Mouse (Mus musculus) stomach, embryonic 14.5 days (tissue): ENCODE data around the gene Ube2d1. TPM values are rescaled to one million over a fixed set of nuclear protein-coding genes. Genes with fewer than 3 reads are reported as not detected.
A peak's percentile ranks its signal among the peaks of the same experiment; 100 is the strongest.

ENCODE experiments used
- ATAC-seq: fragments of 200-750 bp; cut with Nextera tagmentation; 2 replicates; pipeline ENCODE4 v1.8.0; 2017; ENCODE audit warnings: low read depth, moderate TSS enrichment; ENCODE audit not compliant: insufficient number of reproducible peaks, insufficient read depth, low FRiP score
- H3K27ac ChIP-seq: fragments of 300-500 bp; sonication (generic); 2 replicates; pipeline ENCODE4 v1.5.1; 2014; ENCODE audit warnings: mild to moderate bottlenecking, low read length, moderate library complexity, mixed read lengths
- H3K27me3 ChIP-seq: fragments of 300-500 bp; sonication (generic); 2 replicates; pipeline ENCODE4 v1.6.1; 2014; ENCODE audit warnings: low read length, control low read depth, mixed read lengths; ENCODE audit not compliant: control insufficient read depth, insufficient read depth
- H3K36me3 ChIP-seq: fragments of 300-500 bp; sonication (generic); 2 replicates; pipeline ENCODE4 v1.6.1; 2014; ENCODE audit warnings: mild to moderate bottlenecking, control low read depth, low read length, moderate library complexity, mixed read lengths; ENCODE audit not compliant: control insufficient read depth, insufficient read depth
- H3K4me1 ChIP-seq: fragments of 300-500 bp; sonication (generic); 2 replicates; pipeline ENCODE4 v1.6.1; 2014; ENCODE audit warnings: low read length, control low read depth, mixed read lengths; ENCODE audit not compliant: control insufficient read depth, insufficient read depth
- H3K4me2 ChIP-seq: fragments of 300-500 bp; sonication (generic); replicated peaks from 2 replicates; pipeline ENCODE4 v1.6.1; 2014; ENCODE audit warnings: low read depth, low read length, control low read depth
- H3K4me3 ChIP-seq: fragments of 300-500 bp; sonication (generic); 2 replicates; pipeline ENCODE4 v1.5.1; 2014; ENCODE audit warnings: low read depth, low read length, control low read depth
- H3K9ac ChIP-seq: fragments of 300-500 bp; sonication (generic); replicated peaks from 2 replicates; pipeline ENCODE4 v1.6.1; 2014; ENCODE audit warnings: low read depth, mild to moderate bottlenecking, control low read depth, low read length, moderate library complexity, mixed read lengths
- H3K9me3 ChIP-seq: fragments of 300-500 bp; sonication (generic); 2 replicates; pipeline ENCODE4 v1.6.1; 2016; ENCODE audit warnings: low read depth, low read length, control low read depth; ENCODE audit not compliant: control insufficient read depth
- WGBS: fragments of 180-500 bp; shearing (Covaris S2); extraction: QIAGEN DNeasy Blood & Tissue Kit; methylation state at CpG from one replicate; pipeline ENCODE4 v1.1.7; 2014; 5-methylcytosine and 5-hydroxymethylcytosine counted together
- polyA plus RNA-seq: library from polyadenylated mRNA; unstranded; fragments of >200 nt; fragmentation: Nextera tagmentation; extraction: Ambion mirVana; gene quantifications from 2 replicates; pipeline ENCODE4 v1.2.1, GENCODE M21; 2014

Gene Ube2d1
- polyA plus RNA-seq, 1 experiment from 2014 or later: 76.0 TPM

DNA sequence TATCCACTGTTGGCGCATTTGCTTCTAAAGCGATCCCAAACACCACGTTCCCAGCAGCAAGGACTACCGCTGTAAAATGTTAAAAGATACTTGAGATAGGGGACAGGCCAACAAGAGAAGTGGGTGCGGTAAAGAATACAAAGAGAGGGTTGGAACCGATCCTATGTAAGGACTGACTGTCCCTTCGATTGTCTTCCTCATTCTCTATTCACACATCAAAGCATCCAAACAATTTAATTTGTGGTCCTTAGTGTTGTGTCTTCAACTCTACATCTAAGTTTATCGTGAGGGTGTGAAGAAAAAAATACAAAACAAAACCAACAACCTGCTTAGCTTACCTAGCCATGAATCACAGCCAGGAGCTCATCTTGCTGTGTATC lies 941 bp downstream of the Ube2d1 start:
- Histone ChIP-seq H3K4me1 (0 out of 2 replicates have a peak, but pooled peaks cover 7% of the 10 kb centered on the region), H3K9me3 (no peaks in the 10 kb centered on the region), H3K4me3 (peak overlapping the region; percentile 98), H3K9ac (peak overlapping the region; percentile 87; the same call in 1 of the 2 replicates), H3K4me2 (peak overlapping the region; percentile 64), H3K27me3 (no peaks in the 10 kb centered on the region), H3K36me3 (0 out of 2 replicates have a peak, but pooled peaks cover 3% of the 10 kb centered on the region), H3K27ac (no peak overlapping the region)
- 14% methylated on average over 8 of the region's 8 CpGs for WGBS
- no peak for ATAC-seq

- Histone ChIP-seq H3K9ac (no peak overlapping the region), H3K9me3 (no peaks in the 10 kb centered on the region), H3K4me2 (no peak overlapping the region), H3K27ac (no peak overlapping the region), H3K36me3 (no peaks in the 10 kb centered on the region; the same call in 1 of the 2 replicates), H3K4me1 (no peaks in the 10 kb centered on the region), H3K27me3 (no peaks in the 10 kb centered on the region), H3K4me3 (no peak overlapping the region)
- ATAC-seq: no peak
- WGBS: 52% methylated on average over 9 of the region's 9 CpGs
Observed at GRCm38 (mm10) chr10:71273008-71273739, 11.9 kb downstream of the Ube2d1 start.

- Histone ChIP-seq H3K27ac (no peak overlapping the region), H3K9me3 (no peaks in the 10 kb centered on the region), H3K36me3 (no peaks in the 10 kb centered on the region), H3K9ac (no peak overlapping the region), H3K4me3 (no peak overlapping the region), H3K27me3 (no peaks in the 10 kb centered on the region), H3K4me1 (no peaks in the 10 kb centered on the region), H3K4me2 (no peak overlapping the region)
- no peak for ATAC-seq
- WGBS: 92% methylated on average over 2 of the region's 2 CpGs
Observed at GRCm38 (mm10) chr10:71267973-71268372, 17.1 kb downstream of the Ube2d1 start.

DNA sequence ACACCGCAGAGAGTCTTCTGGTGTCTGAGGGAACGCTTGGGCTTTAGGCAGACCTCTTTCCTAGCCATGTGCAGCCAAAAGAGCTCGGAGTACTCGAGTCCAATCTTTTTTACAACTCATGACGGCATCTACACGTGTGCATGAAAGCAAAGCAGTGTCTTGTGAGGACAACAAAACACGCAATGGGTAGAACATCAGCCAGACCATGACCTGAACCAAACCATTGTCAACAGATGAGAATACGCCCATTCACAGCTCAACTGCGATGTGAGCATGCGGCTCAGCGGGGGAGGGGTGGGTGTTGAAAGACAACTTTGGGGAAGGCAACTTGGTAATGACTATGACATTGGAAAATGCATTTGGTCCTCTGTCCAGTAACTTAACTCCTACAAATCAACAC lies 17.6 kb downstream of the Ube2d1 start:
- H3K4me3 ChIP-seq: no peak overlapping the region
- no peak overlapping the region for H3K4me2 ChIP-seq
- H3K36me3 ChIP-seq: no peaks in the 10 kb centered on the region
- no peak for ATAC-seq
- no peak overlapping the region for H3K9ac ChIP-seq
- no peaks in the 10 kb centered on the region for H3K4me1 ChIP-seq
- 78% methylated on average over 11 of the region's 11 CpGs for WGBS
- no peaks in the 10 kb centered on the region for H3K27me3 ChIP-seq
- H3K27ac ChIP-seq: no peak overlapping the region
- H3K9me3 ChIP-seq: no peaks in the 10 kb centered on the region

GRCm38 (mm10) chr10:71265067-71265466 lies 20.0 kb downstream of the Ube2d1 start:
- H3K4me2 ChIP-seq: no peak overlapping the region
- no peaks in the 10 kb centered on the region for H3K27me3 ChIP-seq
- H3K9ac ChIP-seq: no peak overlapping the region
- H3K9me3 ChIP-seq: no peaks in the 10 kb centered on the region
- H3K4me1 ChIP-seq: no peaks in the 10 kb centered on the region
- WGBS: 88% methylated on average over 4 of the region's 4 CpGs
- H3K27ac ChIP-seq: no peak overlapping the region
- H3K4me3 ChIP-seq: no peak overlapping the region
- no peak for ATAC-seq
- H3K36me3 ChIP-seq: 0 out of 2 replicates have a peak, but pooled peaks cover 8% of the 10 kb centered on the region

DNA sequence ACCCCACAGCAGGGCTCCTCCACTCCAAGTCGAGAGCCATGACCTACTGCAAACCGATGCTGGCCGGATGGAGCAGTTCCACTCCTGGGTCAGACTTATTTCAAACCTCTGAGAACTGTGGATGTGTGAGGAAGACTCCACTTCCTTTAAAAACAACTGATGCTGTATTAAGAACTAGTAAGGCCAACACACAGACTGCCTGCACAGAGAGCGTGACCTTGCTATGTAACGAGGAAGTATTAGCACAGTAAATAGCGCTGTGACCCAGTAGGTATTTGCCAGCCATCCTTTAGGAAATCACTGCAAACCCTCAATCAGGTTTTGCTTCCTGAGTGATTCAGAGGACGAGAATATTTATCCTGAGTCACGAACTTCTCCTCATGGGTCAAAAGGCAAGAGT lies 23.4 kb downstream of the Ube2d1 start:
- no peaks in the 10 kb centered on the region for H3K9me3 ChIP-seq
- peaks cover 18% of the 10 kb centered on the region; the same call in 1 of the 2 replicates for H3K36me3 ChIP-seq
- no peak overlapping the region for H3K9ac ChIP-seq
- no peak overlapping the region for H3K27ac ChIP-seq
- ATAC-seq: no peak
- H3K4me3 ChIP-seq: no peak overlapping the region
- H3K27me3 ChIP-seq: no peaks in the 10 kb centered on the region
- no peak overlapping the region for H3K4me2 ChIP-seq
- no peaks in the 10 kb centered on the region for H3K4me1 ChIP-seq
- 74% methylated on average over 8 of the region's 8 CpGs for WGBS

GRCm38 (mm10) chr10:71258943-71259342 lies 26.1 kb downstream of the Ube2d1 start:
- Histone ChIP-seq H3K4me3 (no peak overlapping the region), H3K27me3 (no peaks in the 10 kb centered on the region), H3K4me1 (no peaks in the 10 kb centered on the region), H3K9me3 (no peaks in the 10 kb centered on the region), H3K27ac (no peak overlapping the region), H3K4me2 (no peak overlapping the region), H3K36me3 (peaks cover 26% of the 10 kb centered on the region; the same call in 1 of the 2 replicates), H3K9ac (no peak overlapping the region)
- no peak for ATAC-seq
- 93% methylated on average over 5 of the region's 5 CpGs for WGBS

GRCm38 (mm10) chr10:71258516-71258915 lies 26.5 kb downstream of the Ube2d1 start:
- H3K9ac ChIP-seq: no peak overlapping the region
- no peak overlapping the region for H3K4me2 ChIP-seq
- ATAC-seq: no peak
- H3K9me3 ChIP-seq: no peaks in the 10 kb centered on the region
- H3K27me3 ChIP-seq: no peaks in the 10 kb centered on the region
- no peak overlapping the region for H3K4me3 ChIP-seq
- 87% methylated on average over 8 of the region's 8 CpGs for WGBS
- H3K27ac ChIP-seq: no peak overlapping the region
- peaks cover 26% of the 10 kb centered on the region; the same call in 1 of the 2 replicates for H3K36me3 ChIP-seq
- H3K4me1 ChIP-seq: no peaks in the 10 kb centered on the region

DNA sequence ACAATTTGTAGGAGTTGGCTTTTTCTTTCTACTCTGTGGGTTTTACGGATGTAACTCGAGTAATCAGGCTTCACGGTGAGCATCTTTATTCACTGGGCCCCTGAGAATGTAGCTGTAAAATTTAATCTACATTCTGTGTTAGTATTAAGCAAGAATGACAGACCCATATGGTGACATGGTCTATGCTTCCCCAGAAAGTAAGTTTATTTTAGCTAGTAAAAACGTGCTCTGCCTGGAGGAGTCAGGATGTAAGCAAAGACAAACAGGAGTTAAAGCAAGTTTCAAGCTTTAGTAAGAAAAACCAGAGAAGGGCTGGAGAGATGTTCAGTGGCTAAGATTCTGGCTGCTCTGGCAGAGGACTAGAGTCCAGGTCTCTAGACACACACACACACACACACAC lies 31.9 kb downstream of the Ube2d1 start:
- no peak overlapping the region for H3K27ac ChIP-seq
- no peak overlapping the region for H3K4me2 ChIP-seq
- H3K9ac ChIP-seq: no peak overlapping the region
- H3K9me3 ChIP-seq: no peaks in the 10 kb centered on the region
- WGBS: 53% methylated on average over 4 of the region's 4 CpGs
- ATAC-seq: no peak
- H3K36me3 ChIP-seq: peaks cover 8% of the 10 kb centered on the region; the same call in 1 of the 2 replicates
- no peak overlapping the region for H3K4me3 ChIP-seq
- no peaks in the 10 kb centered on the region for H3K27me3 ChIP-seq
- H3K4me1 ChIP-seq: no peaks in the 10 kb centered on the region
